Mouse (Mus musculus) stomach, embryonic 14.5 days (tissue): Measurements from ENCODE around the gene Nobox. TPM values are rescaled to one million over a fixed set of nuclear protein-coding genes. Genes with fewer than 3 reads are reported as not detected.

Experiments used
- ATAC-seq: fragments of 200-750 bp; cut with Nextera tagmentation; 2 replicates; pipeline ENCODE4 v1.8.0; 2017; ENCODE audit warnings: low read depth, moderate TSS enrichment; ENCODE audit not compliant: insufficient number of reproducible peaks, insufficient read depth, low FRiP score
- H3K27ac ChIP-seq: fragments of 300-500 bp; sonication (generic); 2 replicates; pipeline ENCODE4 v1.5.1; 2014; ENCODE audit warnings: mild to moderate bottlenecking, low read length, moderate library complexity, mixed read lengths
- H3K27me3 ChIP-seq: fragments of 300-500 bp; sonication (generic); 2 replicates; pipeline ENCODE4 v1.6.1; 2014; ENCODE audit warnings: low read length, control low read depth, mixed read lengths; ENCODE audit not compliant: control insufficient read depth, insufficient read depth
- H3K36me3 ChIP-seq: fragments of 300-500 bp; sonication (generic); 2 replicates; pipeline ENCODE4 v1.6.1; 2014; ENCODE audit warnings: mild to moderate bottlenecking, control low read depth, low read length, moderate library complexity, mixed read lengths; ENCODE audit not compliant: control insufficient read depth, insufficient read depth
- H3K4me1 ChIP-seq: fragments of 300-500 bp; sonication (generic); 2 replicates; pipeline ENCODE4 v1.6.1; 2014; ENCODE audit warnings: low read length, control low read depth, mixed read lengths; ENCODE audit not compliant: control insufficient read depth, insufficient read depth
- H3K4me2 ChIP-seq: fragments of 300-500 bp; sonication (generic); replicated peaks from 2 replicates; pipeline ENCODE4 v1.6.1; 2014; ENCODE audit warnings: low read depth, low read length, control low read depth
- H3K4me3 ChIP-seq: fragments of 300-500 bp; sonication (generic); 2 replicates; pipeline ENCODE4 v1.5.1; 2014; ENCODE audit warnings: low read depth, low read length, control low read depth
- H3K9ac ChIP-seq: fragments of 300-500 bp; sonication (generic); replicated peaks from 2 replicates; pipeline ENCODE4 v1.6.1; 2014; ENCODE audit warnings: low read depth, mild to moderate bottlenecking, control low read depth, low read length, moderate library complexity, mixed read lengths
- H3K9me3 ChIP-seq: fragments of 300-500 bp; sonication (generic); 2 replicates; pipeline ENCODE4 v1.6.1; 2016; ENCODE audit warnings: low read depth, low read length, control low read depth; ENCODE audit not compliant: control insufficient read depth
- WGBS: fragments of 180-500 bp; shearing (Covaris S2); extraction: QIAGEN DNeasy Blood & Tissue Kit; methylation state at CpG from one replicate; pipeline ENCODE4 v1.1.7; 2014; 5-methylcytosine and 5-hydroxymethylcytosine counted together
- polyA plus RNA-seq: library from polyadenylated mRNA; unstranded; fragments of >200 nt; fragmentation: Nextera tagmentation; extraction: Ambion mirVana; gene quantifications from 2 replicates; pipeline ENCODE4 v1.2.1, GENCODE M21; 2014

Gene Nobox
- not detected in 2 replicates for polyA plus RNA-seq

DNA sequence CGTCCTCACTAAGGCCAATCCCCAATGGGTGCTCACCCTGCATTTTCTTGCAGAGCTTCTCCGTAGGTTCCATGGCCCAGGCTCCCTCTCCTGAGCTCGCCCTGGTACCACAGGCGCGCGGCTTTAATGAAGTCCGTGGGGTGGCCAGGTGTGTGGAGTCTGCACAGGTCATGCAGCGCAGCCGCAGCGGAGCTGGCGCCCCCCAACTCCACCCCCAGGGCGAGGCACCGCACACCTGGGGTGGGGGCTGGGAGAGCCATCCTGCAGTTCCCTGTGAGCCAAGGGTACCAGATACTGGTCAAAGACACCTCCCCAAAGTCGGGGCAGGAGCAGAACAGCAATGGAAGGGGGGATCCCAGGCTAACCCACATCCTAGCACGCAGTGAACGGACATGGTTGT lies at the start of gene Nobox:
Gene Nobox, minus strand, starts transcription at position 101 of the 400 bp plus-strand sequence.
- Histone ChIP-seq H3K36me3 (no peaks in the 10 kb centered on the region), H3K27me3 (no peaks in the 10 kb centered on the region), H3K4me1 (0 out of 2 replicates have a peak, but pooled peaks cover 5% of the 10 kb centered on the region), H3K4me3 (no peak within 1 kb of the TSS), H3K9me3 (no peaks in the 10 kb centered on the region), H3K4me2 (no peak within 1 kb of the TSS), H3K27ac (no peak within 1 kb of the TSS), H3K9ac (no peak within 1 kb of the TSS)
- WGBS: 60% methylated on average over 16 of the region's 16 CpGs
- ATAC-seq: 0 out of 2 replicates have a peak, but pooled peaks have one; percentile 46

DNA sequence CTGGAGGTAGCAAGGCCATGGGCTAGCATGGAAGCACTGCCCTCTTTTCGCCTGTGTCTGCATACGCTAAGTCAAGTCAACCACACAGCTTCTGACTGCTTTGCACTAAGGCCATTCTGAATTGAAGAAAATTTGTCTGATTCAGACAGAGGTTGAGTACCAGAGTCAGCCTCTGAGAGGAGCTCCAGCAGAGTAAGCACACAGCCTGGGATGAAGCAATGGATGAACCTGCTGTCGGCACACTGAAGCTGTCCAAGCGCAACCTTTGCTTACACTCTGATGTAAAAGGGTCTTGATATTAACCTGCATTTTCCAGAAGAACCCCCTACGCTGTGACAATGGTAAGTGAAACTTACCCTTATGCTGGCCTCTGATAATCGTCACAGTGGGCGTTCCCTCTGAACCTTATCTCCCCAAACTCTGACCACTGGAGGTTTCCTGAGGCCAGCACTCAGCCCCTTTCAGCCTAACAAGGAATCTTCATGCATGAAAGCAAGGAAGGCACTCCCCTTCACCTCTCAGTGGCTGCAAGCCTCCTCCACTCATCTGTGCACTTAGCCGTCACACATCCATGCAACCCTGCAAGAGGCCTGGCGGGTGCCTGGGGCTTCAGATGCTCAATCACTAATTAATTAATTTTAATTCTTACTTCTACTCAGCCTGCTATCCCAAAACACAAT lies 45.3 kb upstream of the Nobox start:
- Histone ChIP-seq H3K4me2 (no peak overlapping the region), H3K4me3 (no peak overlapping the region), H3K36me3 (no peaks in the 10 kb centered on the region), H3K9me3 (no peaks in the 10 kb centered on the region), H3K27me3 (no peaks in the 10 kb centered on the region), H3K9ac (no peak overlapping the region), H3K4me1 (no peaks in the 10 kb centered on the region), H3K27ac (no peak overlapping the region)
- no peak for ATAC-seq
- WGBS: 74% methylated on average over 9 of the region's 9 CpGs

DNA sequence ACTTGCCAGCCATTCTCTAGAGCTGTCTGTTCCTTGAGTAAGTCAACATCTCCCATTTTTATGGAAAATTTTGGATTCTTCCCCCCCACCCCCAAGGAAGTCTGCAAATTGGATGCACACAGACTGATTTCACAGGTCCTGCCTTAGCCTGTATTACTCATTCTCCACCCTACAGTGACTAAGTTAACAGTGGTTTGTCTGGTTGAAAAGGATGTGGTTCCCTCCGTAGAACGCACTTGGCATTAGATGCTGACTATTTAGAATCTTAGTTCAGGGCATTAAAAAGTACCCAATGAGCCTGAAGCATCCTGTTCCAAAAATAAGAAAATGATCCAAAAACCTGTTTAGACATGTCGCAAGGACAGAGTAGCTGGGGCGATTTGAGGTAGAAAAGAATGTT lies 44.1 kb upstream of the Nobox start:
- WGBS: 96% methylated on average over 4 of the region's 4 CpGs
- Histone ChIP-seq H3K4me2 (no peak overlapping the region), H3K9ac (no peak overlapping the region), H3K27me3 (no peaks in the 10 kb centered on the region), H3K9me3 (no peaks in the 10 kb centered on the region), H3K4me1 (no peaks in the 10 kb centered on the region), H3K36me3 (no peaks in the 10 kb centered on the region), H3K4me3 (no peak overlapping the region), H3K27ac (no peak overlapping the region)
- ATAC-seq: no peak

DNA sequence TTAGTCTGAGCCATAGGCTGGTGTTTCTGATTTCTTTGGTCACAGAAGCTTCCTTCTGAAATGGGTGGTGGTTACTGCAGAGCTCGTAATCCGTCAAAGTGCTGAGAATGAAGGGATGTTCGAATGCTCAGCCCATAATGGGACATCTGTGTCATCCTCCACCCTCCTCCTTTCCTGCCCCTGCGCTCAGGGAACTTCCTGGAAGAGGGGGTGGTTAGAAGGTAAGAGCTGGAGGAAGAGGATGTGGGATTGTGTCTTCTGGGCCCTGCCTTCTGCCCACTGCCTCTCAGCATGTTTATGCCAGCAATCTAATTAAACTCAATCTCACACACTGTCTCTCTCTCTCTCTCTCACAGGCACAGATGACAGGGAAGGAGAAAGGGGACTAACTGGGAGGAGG lies 39.7 kb upstream of the Nobox start:
- Histone ChIP-seq H3K9me3 (no peaks in the 10 kb centered on the region), H3K36me3 (no peaks in the 10 kb centered on the region), H3K4me3 (no peak overlapping the region), H3K27me3 (no peaks in the 10 kb centered on the region), H3K27ac (no peak overlapping the region), H3K4me2 (no peak overlapping the region), H3K9ac (no peak overlapping the region), H3K4me1 (no peaks in the 10 kb centered on the region)
- ATAC-seq: no peak
- WGBS: 63% methylated on average over 4 of the region's 4 CpGs

DNA sequence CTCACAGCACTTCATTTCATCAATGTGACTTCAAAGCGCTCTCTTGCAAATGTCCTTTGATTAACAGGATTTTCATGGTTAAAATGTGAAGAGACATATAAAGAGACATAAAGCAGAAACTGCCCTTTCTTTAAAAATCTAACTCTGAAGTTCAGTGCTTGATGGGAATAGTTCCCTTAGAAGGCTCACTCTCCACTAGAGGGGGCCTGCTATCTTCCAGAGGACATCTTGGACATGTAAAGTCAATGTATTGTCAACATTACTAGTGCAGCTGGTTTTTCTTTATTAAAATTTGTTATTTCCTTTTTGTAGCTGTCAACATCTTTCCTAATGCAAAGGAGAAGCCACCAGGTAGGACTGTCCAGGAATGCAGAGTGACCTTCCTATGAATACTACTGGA lies 38.3 kb upstream of the Nobox start:
- Histone ChIP-seq H3K9ac (no peak overlapping the region), H3K4me3 (no peak overlapping the region), H3K4me2 (no peak overlapping the region), H3K36me3 (no peaks in the 10 kb centered on the region), H3K4me1 (no peaks in the 10 kb centered on the region), H3K27ac (no peak overlapping the region), H3K27me3 (no peaks in the 10 kb centered on the region), H3K9me3 (no peaks in the 10 kb centered on the region)
- ATAC-seq: no peak
- 96% methylated on average over 1 of the region's 1 CpGs for WGBS

DNA sequence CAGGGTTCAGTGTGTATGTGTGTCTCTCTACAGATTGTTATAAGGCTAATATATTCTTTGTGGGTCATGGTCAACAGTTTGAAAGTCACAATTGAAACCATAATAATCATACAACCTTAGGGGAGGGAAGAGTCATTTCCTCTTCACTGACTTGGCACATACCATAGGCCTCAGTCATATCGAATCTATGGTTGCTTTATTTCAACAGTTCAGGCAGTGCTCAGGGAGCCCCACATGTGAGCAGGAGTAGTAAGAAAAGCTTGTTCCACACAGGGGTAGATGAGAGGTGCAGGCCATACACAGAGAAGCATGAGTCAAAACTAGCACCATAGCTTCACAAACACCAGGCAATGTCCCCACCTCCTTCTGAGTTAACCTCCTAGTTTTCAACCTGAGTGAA lies 33.7 kb upstream of the Nobox start:
- Histone ChIP-seq H3K9me3 (no peaks in the 10 kb centered on the region), H3K27ac (no peak overlapping the region), H3K4me3 (no peak overlapping the region), H3K4me1 (no peaks in the 10 kb centered on the region), H3K36me3 (no peaks in the 10 kb centered on the region), H3K4me2 (no peak overlapping the region), H3K9ac (no peak overlapping the region), H3K27me3 (no peaks in the 10 kb centered on the region)
- WGBS: 59% methylated on average over 1 of the region's 1 CpGs
- ATAC-seq: no peak

DNA sequence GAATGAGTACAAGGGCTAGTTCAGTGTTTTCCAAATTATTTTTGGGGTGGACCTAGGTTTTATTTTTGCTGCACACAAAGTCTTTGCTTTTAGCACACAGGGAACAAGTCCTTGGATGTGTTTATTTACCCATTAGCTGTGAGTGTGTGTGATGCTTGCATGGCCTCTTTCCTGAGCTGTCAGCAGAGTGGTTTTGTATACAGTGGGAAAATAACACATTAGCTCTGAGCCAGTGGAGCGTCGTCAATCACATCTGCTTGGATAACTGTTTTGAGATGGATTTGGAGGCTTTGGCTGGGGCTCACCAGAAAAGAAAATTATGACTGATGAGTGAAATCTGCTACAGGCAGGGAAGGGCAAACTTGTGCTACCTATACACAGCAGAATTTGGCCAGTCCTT lies 33.0 kb upstream of the Nobox start:
- H3K4me1 ChIP-seq: peaks cover 3% of the 10 kb centered on the region
- no peaks in the 10 kb centered on the region for H3K27me3 ChIP-seq
- no peak overlapping the region for H3K4me2 ChIP-seq
- H3K9me3 ChIP-seq: no peaks in the 10 kb centered on the region
- ATAC-seq: no peak
- H3K36me3 ChIP-seq: no peaks in the 10 kb centered on the region
- WGBS: 32% methylated on average over 2 of the region's 2 CpGs
- no peak overlapping the region for H3K4me3 ChIP-seq
- no peak overlapping the region for H3K27ac ChIP-seq
- no peak overlapping the region for H3K9ac ChIP-seq

DNA sequence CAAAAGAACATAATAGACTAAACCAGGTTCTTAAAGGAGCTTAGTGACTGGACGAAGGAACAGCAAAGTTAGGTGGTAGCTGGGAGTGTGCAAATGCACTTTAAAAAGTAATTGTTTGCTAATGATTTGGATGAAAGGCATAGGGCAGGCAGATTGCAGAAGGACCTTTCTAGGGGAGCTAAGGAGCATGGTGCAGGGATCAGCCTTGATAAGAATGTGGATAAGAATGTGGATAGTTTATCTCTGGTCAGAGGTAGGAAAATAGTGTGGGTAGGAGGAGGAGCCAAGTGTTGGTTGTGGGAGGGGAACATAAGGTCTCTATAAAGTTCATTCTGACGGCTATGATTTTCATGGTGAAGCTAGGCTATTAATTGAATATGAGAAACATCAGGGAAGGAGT lies 29.4 kb upstream of the Nobox start:
- ATAC-seq: peak; percentile 49
- Histone ChIP-seq H3K36me3 (no peaks in the 10 kb centered on the region), H3K9me3 (no peaks in the 10 kb centered on the region), H3K4me2 (no peak overlapping the region), H3K4me1 (peaks cover 5% of the 10 kb centered on the region), H3K27ac (no peak overlapping the region), H3K4me3 (no peak overlapping the region), H3K27me3 (no peaks in the 10 kb centered on the region), H3K9ac (no peak overlapping the region)
- WGBS: 33% methylated on average over 2 of the region's 2 CpGs

DNA sequence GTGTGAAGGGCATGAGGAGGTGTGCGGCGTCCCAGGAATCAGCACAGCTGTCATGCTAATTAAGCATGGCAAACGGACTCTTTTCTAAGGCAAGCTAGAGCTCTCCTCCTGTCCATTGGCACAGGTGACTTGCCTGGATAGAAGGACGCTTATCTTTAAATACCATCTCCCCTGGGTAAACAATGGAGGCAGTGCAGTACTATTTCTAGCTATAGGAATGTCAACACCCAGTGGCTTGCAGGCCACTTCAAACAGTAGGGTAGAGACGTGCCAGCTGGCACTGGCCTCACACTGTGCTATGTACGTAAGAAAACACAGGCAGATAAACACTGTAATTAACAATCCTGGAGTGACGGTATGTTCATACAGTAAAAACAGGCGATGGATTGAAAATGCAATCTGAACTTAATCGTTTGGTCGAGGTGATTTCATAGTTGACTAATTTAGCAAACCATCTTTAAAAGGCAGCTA lies 28.2 kb upstream of the Nobox start:
- no peak overlapping the region for H3K4me3 ChIP-seq
- no peak overlapping the region for H3K4me2 ChIP-seq
- H3K4me1 ChIP-seq: peaks cover 5% of the 10 kb centered on the region
- no peaks in the 10 kb centered on the region for H3K36me3 ChIP-seq
- peak; percentile 88; the same call in 1 of the 2 replicates for ATAC-seq
- no peaks in the 10 kb centered on the region for H3K9me3 ChIP-seq
- no peaks in the 10 kb centered on the region for H3K27me3 ChIP-seq
- H3K9ac ChIP-seq: no peak overlapping the region
- H3K27ac ChIP-seq: no peak overlapping the region
- 38% methylated on average over 10 of the region's 10 CpGs for WGBS
